ENCODE assay signal across 30 mouse cellular contexts in genomic region chr2:154826054-154826538, GRCm38 (mm10). TPM values are rescaled to one million over a fixed set of nuclear protein-coding genes. Genes with fewer than 3 reads are reported as not detected.
"Had no signal": no experiment of that assay in that cellular context is flagged by ENCODE, and none has a peak within 500 bp of the region (broad histone marks: within the 10 kb centered on the region; RNA-seq: fewer than 3 reads in every experiment).

No protein-coding gene starts in this region.

- H3K4me1 ChIP-seq: limb, embryonic 10.5 days; midbrain, embryonic 10.5 days; stomach, embryonic 15.5 days had no signal

- H3K9me3 ChIP-seq: limb, embryonic 10.5 days; limb, embryonic 13.5 days; liver, embryonic 12.5 days; liver, embryonic 15.5 days; lung, embryonic 15.5 days; megakaryocyte, embryonic 14.5 days; midbrain, embryonic 10.5 days; stomach, embryonic 15.5 days had no signal

- H3K4me2 ChIP-seq: limb, embryonic 13.5 days; liver, embryonic 12.5 days; liver, embryonic 15.5 days; lung, embryonic 15.5 days; stomach, embryonic 15.5 days had no signal

- H3K9ac ChIP-seq: limb, embryonic 13.5 days; liver, embryonic 12.5 days; liver, embryonic 15.5 days; lung, embryonic 15.5 days; stomach, embryonic 15.5 days had no signal

- DNase-seq: kidney, adult 18-20 months; kidney, adult 9 months; kidney, postnatal 14 days; kidney, postnatal 4 days; layer of hippocampus, adult 9-11 months; liver; lung, adult 18-20 months; lung, postnatal 10 days; lung, postnatal 36 days; midbrain, embryonic 14.5 days; right cerebral cortex, adult 18-20 months; right cerebral cortex, postnatal 25 days; spleen, adult 18-20 months; thymus, postnatal 25 days had no signal

- H3K36me3 ChIP-seq: lung, embryonic 15.5 days; stomach, embryonic 15.5 days had no signal

- H3K4me3 ChIP-seq: limb, embryonic 10.5 days; limb, embryonic 13.5 days; liver, embryonic 12.5 days; liver, embryonic 15.5 days; lung, embryonic 15.5 days; megakaryocyte, embryonic 14.5 days; midbrain, embryonic 10.5 days; stomach, embryonic 15.5 days had no signal

- H3K27me3 ChIP-seq: limb, embryonic 13.5 days; liver, embryonic 12.5 days; liver, embryonic 15.5 days; lung, embryonic 15.5 days; megakaryocyte, embryonic 14.5 days; stomach, embryonic 15.5 days had no signal

- H3K27ac ChIP-seq: limb, embryonic 10.5 days; limb, embryonic 13.5 days; liver, embryonic 12.5 days; liver, embryonic 15.5 days; lung, embryonic 15.5 days; midbrain, embryonic 10.5 days; stomach, embryonic 15.5 days had no signal

- ATAC-seq: liver, embryonic 12.5 days had no signal

RNA-seq across cellular contexts. Expression of gene a, which starts 34.9 kb away (rescaled TPM):
- total RNA-seq: layer of hippocampus, adult 18-20 months; layer of hippocampus, postnatal 25 days; left cerebral cortex, adult 18-20 months; left cerebral cortex, postnatal 25 days had no signal
- polyA plus RNA-seq: lung, embryonic 15.5 days; neural tube, embryonic 14.5 days had no signal

RNA-seq across cellular contexts. Expression of gene Gm14214, which starts 56.3 kb away (rescaled TPM):
- total RNA-seq: layer of hippocampus, adult 18-20 months; layer of hippocampus, postnatal 25 days; left cerebral cortex, adult 18-20 months; left cerebral cortex, postnatal 25 days had no signal
- polyA plus RNA-seq: kidney, embryonic 16.5 days; limb, embryonic 10.5 days; limb, embryonic 13.5 days; liver, embryonic 12.5 days; liver, embryonic 15.5 days; lung, embryonic 15.5 days; midbrain, embryonic 10.5 days; midbrain, embryonic 14.5 days; neural tube, embryonic 11.5 days; neural tube, embryonic 14.5 days; stomach, embryonic 15.5 days; thymus, postnatal 0 days had no signal
